Mouse (Mus musculus) hindbrain, embryonic 15.5 days (tissue): ENCODE data around the gene Hnrnpab. TPM values are rescaled to one million over a fixed set of nuclear protein-coding genes. Genes with fewer than 3 reads are reported as not detected.

Source experiments
- polyA plus RNA-seq: library from polyadenylated mRNA; unstranded; fragments of >200 nt; fragmentation: Nextera tagmentation; extraction: Ambion mirVana; gene quantifications from 2 replicates; pipeline ENCODE4 v1.2.1, GENCODE M21; 2015

Hnrnpab gene
- polyA plus RNA-seq, 1 experiment from 2014 or later, result 330 TPM

Other genes with a start within 250 kb of the Hnrnpab start
- 9.7 and 11.4 TPM in 2 replicates for gene Phykpl, start 22.1 kb downstream of the Hnrnpab start, polyA plus RNA-seq
- 105 TPM in 2 replicates for gene Nhp2, start 12.9 kb upstream of the Hnrnpab start, polyA plus RNA-seq
- 74.2 and 79.6 TPM in 2 replicates for gene Rmnd5b, start 29.0 kb upstream of the Hnrnpab start, polyA plus RNA-seq
- gene N4bp3, start 44.0 kb upstream of the Hnrnpab start, polyA plus RNA-seq, result 25.8 and 29.8 TPM in 2 replicates
- 1.2 and 1.4 TPM in 2 replicates for gene D930048N14Rik, start 44.1 kb upstream of the Hnrnpab start, polyA plus RNA-seq
- 95.1 and 101 TPM in 2 replicates for gene 0610009B22Rik, start 82.0 kb upstream of the Hnrnpab start, polyA plus RNA-seq
- 14.2 and 15.9 TPM in 2 replicates for gene Sec24a, start 156.8 kb upstream of the Hnrnpab start, polyA plus RNA-seq
- gene Sar1b, start 156.8 kb upstream of the Hnrnpab start, polyA plus RNA-seq, result 196 and 197 TPM in 2 replicates